Comparison of ENCODE assay signal across 28 mouse cellular contexts in genomic region chr2:74695383-74695782, GRCm38 (mm10). TPM values are rescaled to one million over a fixed set of nuclear protein-coding genes. Genes with fewer than 3 reads are reported as not detected.
DNase-seq lines count a peak whose midpoint lies in the region; ATAC-seq and TF ChIP-seq lines count a peak whose summit lies in the region.
"Had no signal": no experiment of that assay in that cellular context is flagged by ENCODE, and none has a peak within 500 bp of the region (broad histone marks: within the 10 kb centered on the region; RNA-seq: fewer than 3 reads in every experiment).

No protein-coding gene starts in this region.

- peaks cover 27% of the 10 kb centered on the region; the same call in 1 of the 2 replicates for H3K4me1 ChIP-seq in kidney, embryonic 14.5 days (ENCODE audit: control insufficient read depth, insufficient read depth, low read length)
- H3K4me1 ChIP-seq in embryonic facial prominence, embryonic 10.5 days = peaks cover 21% of the 10 kb centered on the region
- peaks cover 68% of the 10 kb centered on the region for H3K4me1 ChIP-seq in limb, embryonic 10.5 days
- peaks cover 54% of the 10 kb centered on the region for H3K4me1 ChIP-seq in neural tube, embryonic 13.5 days (replicated peaks)
- H3K4me1 ChIP-seq in cerebellum, adult 2 months (ENCODE audit: control insufficient read depth, insufficient read depth, low read length) = no peaks in the 10 kb centered on the region

- no peak for ATAC-seq in kidney, embryonic 14.5 days (ENCODE audit: low FRiP score, low TSS enrichment)
- ATAC-seq in neural tube, embryonic 13.5 days (ENCODE audit: low read depth) = no peak
- ATAC-seq: activated CD4-positive, CD25-positive, alpha-beta regulatory T cell, adult 4 months; forebrain, embryonic 16.5 days; midbrain, embryonic 16.5 days had no signal

- DNase-seq in kidney, postnatal 14 days = no peak
- DNase-seq in embryonic facial prominence, embryonic 10.5 days (ENCODE audit: low spot score) = peak; percentile 17
- DNase-seq in limb, embryonic 10.5 days (ENCODE audit: low spot score) = peak; percentile 48
- DNase-seq in testis, postnatal 10 days (ENCODE audit: low spot score) = no peak
- DNase-seq in cerebellum, adult 2 months = no peak
- DNase-seq: adrenal gland, postnatal 10 days; cerebellum, adult 18-20 months; cerebellum, postnatal 36 days; embryo, embryonic 11 days; gastrocnemius, postnatal 10 days; kidney, postnatal 10 days; liver; right cerebral cortex, postnatal 4 days; thymus, postnatal 25 days had no signal

- peak overlapping the region; percentile 85; the same call in 1 of the 2 replicates for H3K4me3 ChIP-seq in kidney, embryonic 14.5 days (ENCODE audit: low read length)
- H3K4me3 ChIP-seq in embryonic facial prominence, embryonic 10.5 days = no peak overlapping the region
- peak overlapping the region; percentile 80 for H3K4me3 ChIP-seq in limb, embryonic 10.5 days
- peak overlapping the region; percentile 61 for H3K4me3 ChIP-seq in neural tube, embryonic 13.5 days
- no peak overlapping the region for H3K4me3 ChIP-seq in cerebellum, adult 2 months (replicated peaks; ENCODE audit: insufficient read depth, low read depth, low read length)
- H3K4me3 ChIP-seq: hindbrain, embryonic 12.5 days; layer of hippocampus, adult 2 months had no signal

- TF ChIP-seq CTCF in cerebellum, adult 2 months (IDR thresholded peaks at IDR 0.05; ENCODE audit: borderline replicate concordance, insufficient read depth, low read depth, low read length) = no peak

- H3K9ac ChIP-seq in kidney, embryonic 14.5 days (ENCODE audit: low read depth, low read length) = peak overlapping the region; percentile 99
- peak overlapping the region; percentile 96 for H3K9ac ChIP-seq in neural tube, embryonic 13.5 days
- H3K9ac ChIP-seq: hindbrain, embryonic 12.5 days had no signal

- peak overlapping the region; percentile 99; the same call in 1 of the 2 replicates for H3K27ac ChIP-seq in kidney, embryonic 14.5 days (ENCODE audit: low read depth, low read length)
- no peak overlapping the region for H3K27ac ChIP-seq in embryonic facial prominence, embryonic 10.5 days (replicated peaks)
- H3K27ac ChIP-seq in limb, embryonic 10.5 days = peak overlapping the region; percentile 99
- peak overlapping the region; percentile 95 for H3K27ac ChIP-seq in neural tube, embryonic 13.5 days (replicated peaks)
- H3K27ac ChIP-seq in cerebellum, adult 2 months (ENCODE audit: insufficient read depth, low read length) = no peak overlapping the region
- H3K27ac ChIP-seq: hindbrain, embryonic 12.5 days; layer of hippocampus, adult 2 months; macrophage had no signal

- peak overlapping the region; percentile 85 for H3K4me2 ChIP-seq in kidney, embryonic 14.5 days (replicated peaks; ENCODE audit: low read depth, low read length)
- peak overlapping the region; percentile 67 for H3K4me2 ChIP-seq in neural tube, embryonic 13.5 days
- H3K4me2 ChIP-seq: hindbrain, embryonic 12.5 days had no signal

- WGBS in kidney, embryonic 14.5 days = 32% methylated on average over 1 of the region's 1 CpGs
- 3% methylated on average over 1 of the region's 1 CpGs for WGBS in embryonic facial prominence, embryonic 10.5 days
- 13% methylated on average over 1 of the region's 1 CpGs for WGBS in limb, embryonic 10.5 days
- WGBS in neural tube, embryonic 13.5 days = 0% methylated on average over 1 of the region's 1 CpGs
- WGBS in cerebellum, adult 2 months = 15% methylated on average over 1 of the region's 1 CpGs

- H3K27me3 ChIP-seq in kidney, embryonic 14.5 days (ENCODE audit: control insufficient read depth, insufficient read depth, low read length) = peaks cover 7% of the 10 kb centered on the region; the same call in 1 of the 2 replicates
- peaks cover 100% of the 10 kb centered on the region for H3K27me3 ChIP-seq in embryonic facial prominence, embryonic 10.5 days (replicated peaks; ENCODE audit: low read depth, poor library complexity, severe bottlenecking)
- H3K27me3 ChIP-seq in limb, embryonic 10.5 days (ENCODE audit: low read depth, poor library complexity, severe bottlenecking) = peaks cover 69% of the 10 kb centered on the region
- peaks cover 82% of the 10 kb centered on the region for H3K27me3 ChIP-seq in neural tube, embryonic 13.5 days
- H3K27me3 ChIP-seq in cerebellum, adult 2 months (ENCODE audit: control insufficient read depth, insufficient read depth, low read length) = peaks cover 28% of the 10 kb centered on the region; the same call in 1 of the 2 replicates

- peaks cover 8% of the 10 kb centered on the region; the same call in 1 of the 2 replicates for H3K36me3 ChIP-seq in kidney, embryonic 14.5 days (ENCODE audit: control insufficient read depth, insufficient read depth, low read length)
- H3K36me3 ChIP-seq in embryonic facial prominence, embryonic 10.5 days (replicated peaks) = no peaks in the 10 kb centered on the region
- peaks cover 24% of the 10 kb centered on the region for H3K36me3 ChIP-seq in limb, embryonic 10.5 days
- no peaks in the 10 kb centered on the region for H3K36me3 ChIP-seq in neural tube, embryonic 13.5 days
- H3K36me3 ChIP-seq: hindbrain, embryonic 12.5 days had no signal

- H3K9me3 ChIP-seq in kidney, embryonic 14.5 days (ENCODE audit: control insufficient read depth, low read length) = no peaks in the 10 kb centered on the region
- H3K9me3 ChIP-seq in embryonic facial prominence, embryonic 10.5 days = no peaks in the 10 kb centered on the region
- no peaks in the 10 kb centered on the region for H3K9me3 ChIP-seq in limb, embryonic 10.5 days (replicated peaks)
- H3K9me3 ChIP-seq in neural tube, embryonic 13.5 days = no peaks in the 10 kb centered on the region

- TF ChIP-seq POLR2A in cerebellum, adult 2 months (IDR thresholded peaks at IDR 0.05; ENCODE audit: borderline replicate concordance, insufficient read depth, low read length) = no peak

RNA-seq across cellular contexts. Expression of gene Hoxd9, which starts 2.1 kb away (rescaled TPM):
- 36.2 and 47.9 TPM in 2 replicates for polyA plus RNA-seq in kidney, embryonic 14.5 days (2014; fragmentation: Nextera tagmentation; extraction: Ambion mirVana)
- not detected in 2 replicates for polyA plus RNA-seq in embryonic facial prominence, embryonic 10.5 days (2016; fragmentation: Nextera tagmentation; extraction: Ambion mirVana)
- polyA plus RNA-seq in limb, embryonic 10.5 days (2016; fragmentation: Nextera tagmentation; extraction: Ambion mirVana) = 38.0 and 52.3 TPM in 2 replicates
- 27.7 and 42.7 TPM in 2 replicates for polyA plus RNA-seq in neural tube, embryonic 13.5 days (2015; fragmentation: Nextera tagmentation; extraction: Ambion mirVana)
- not detected in 2 replicates for polyA plus RNA-seq in cerebellum, adult 2 months (2012; rRNA removed)
- polyA plus RNA-seq: activated CD4-positive, CD25-positive, alpha-beta regulatory T cell, adult 4 months; C2C12; forebrain, embryonic 16.5 days; hindbrain, embryonic 12.5 days; liver, embryonic 16.5 days; macrophage; midbrain, embryonic 16.5 days had no signal

RNA-seq across cellular contexts. Expression of gene Hoxd10, which starts 3.7 kb away (rescaled TPM):
- 45.1 and 45.9 TPM in 2 replicates for polyA plus RNA-seq in kidney, embryonic 14.5 days (2014; fragmentation: Nextera tagmentation; extraction: Ambion mirVana)
- polyA plus RNA-seq in embryonic facial prominence, embryonic 10.5 days (2016; fragmentation: Nextera tagmentation; extraction: Ambion mirVana) = not detected in 2 replicates
- polyA plus RNA-seq in limb, embryonic 10.5 days (2016; fragmentation: Nextera tagmentation; extraction: Ambion mirVana) = 51.1 and 68.0 TPM in 2 replicates
- polyA plus RNA-seq in neural tube, embryonic 13.5 days (2015; fragmentation: Nextera tagmentation; extraction: Ambion mirVana) = 87.2 and 132 TPM in 2 replicates
- polyA plus RNA-seq in cerebellum, adult 2 months (2012; rRNA removed) = not detected in 2 replicates
- polyA plus RNA-seq: activated CD4-positive, CD25-positive, alpha-beta regulatory T cell, adult 4 months; C2C12; forebrain, embryonic 16.5 days; heart, embryonic 14.5 days; hindbrain, embryonic 12.5 days; liver, embryonic 16.5 days; macrophage; midbrain, embryonic 16.5 days; stomach, embryonic 14.5 days had no signal

RNA-seq across cellular contexts. Expression of gene Hoxd8, which starts 9.0 kb away (rescaled TPM):
- polyA plus RNA-seq in kidney, embryonic 14.5 days (2014; fragmentation: Nextera tagmentation; extraction: Ambion mirVana) = 45.0 and 45.2 TPM in 2 replicates
- not detected in 2 replicates for polyA plus RNA-seq in embryonic facial prominence, embryonic 10.5 days (2016; fragmentation: Nextera tagmentation; extraction: Ambion mirVana)
- 11.6 and 17.4 TPM in 2 replicates for polyA plus RNA-seq in limb, embryonic 10.5 days (2016; fragmentation: Nextera tagmentation; extraction: Ambion mirVana)
- polyA plus RNA-seq in neural tube, embryonic 13.5 days (2015; fragmentation: Nextera tagmentation; extraction: Ambion mirVana) = 17.4 and 22.8 TPM in 2 replicates
- polyA plus RNA-seq in cerebellum, adult 2 months (2012; rRNA removed) = 0.05 TPM in 1 of 2 replicates, not detected in the other
- polyA plus RNA-seq: activated CD4-positive, CD25-positive, alpha-beta regulatory T cell, adult 4 months; C2C12; forebrain, embryonic 16.5 days; macrophage; midbrain, embryonic 16.5 days had no signal

RNA-seq across cellular contexts. Expression of gene Hoxd11, which starts 16.0 kb away (rescaled TPM):
- 54.5 and 56.2 TPM in 2 replicates for polyA plus RNA-seq in kidney, embryonic 14.5 days (2014; fragmentation: Nextera tagmentation; extraction: Ambion mirVana)
- not detected in 2 replicates for polyA plus RNA-seq in embryonic facial prominence, embryonic 10.5 days (2016; fragmentation: Nextera tagmentation; extraction: Ambion mirVana)
- 31.0 and 34.6 TPM in 2 replicates for polyA plus RNA-seq in limb, embryonic 10.5 days (2016; fragmentation: Nextera tagmentation; extraction: Ambion mirVana)
- 4.0 and 6.5 TPM in 2 replicates for polyA plus RNA-seq in neural tube, embryonic 13.5 days (2015; fragmentation: Nextera tagmentation; extraction: Ambion mirVana)
- not detected in 2 replicates for polyA plus RNA-seq in cerebellum, adult 2 months (2012; rRNA removed)
- polyA plus RNA-seq: activated CD4-positive, CD25-positive, alpha-beta regulatory T cell, adult 4 months; C2C12; embryonic facial prominence, embryonic 14.5 days; forebrain, embryonic 16.5 days; heart, embryonic 14.5 days; hindbrain, embryonic 12.5 days; liver, embryonic 16.5 days; lung, embryonic 16.5 days; macrophage; midbrain, embryonic 16.5 days; stomach, embryonic 14.5 days had no signal

RNA-seq across cellular contexts. Expression of gene Hoxd3, which starts 16.3 kb away (rescaled TPM):
- 12.3 and 12.6 TPM in 2 replicates for polyA plus RNA-seq in kidney, embryonic 14.5 days (2014; fragmentation: Nextera tagmentation; extraction: Ambion mirVana)
- 1.7 and 6.9 TPM in 2 replicates for polyA plus RNA-seq in embryonic facial prominence, embryonic 10.5 days (2016; fragmentation: Nextera tagmentation; extraction: Ambion mirVana)
- polyA plus RNA-seq in limb, embryonic 10.5 days (2016; fragmentation: Nextera tagmentation; extraction: Ambion mirVana) = 1.4 and 3.0 TPM in 2 replicates
- polyA plus RNA-seq in neural tube, embryonic 13.5 days (2015; fragmentation: Nextera tagmentation; extraction: Ambion mirVana) = 24.2 and 33.8 TPM in 2 replicates
- polyA plus RNA-seq in cerebellum, adult 2 months (2012; rRNA removed) = 5.4 and 5.7 TPM in 2 replicates
- polyA plus RNA-seq: activated CD4-positive, CD25-positive, alpha-beta regulatory T cell, adult 4 months; C2C12; forebrain, embryonic 16.5 days; macrophage; midbrain, embryonic 16.5 days had no signal

Comparison
In these comparisons a context has a peak if more than half of its experiments do, and no peak if none do; other contexts are left out.
1. H3K27ac ChIP-seq: peak in kidney, embryonic 14.5 days (single experiment), limb, embryonic 10.5 days (single experiment) and neural tube, embryonic 13.5 days (single experiment); none in embryonic facial prominence, embryonic 10.5 days (single experiment) and cerebellum, adult 2 months (single experiment).
2. H3K4me3 ChIP-seq: peak in kidney, embryonic 14.5 days (single experiment), limb, embryonic 10.5 days (single experiment) and neural tube, embryonic 13.5 days (single experiment); none in embryonic facial prominence, embryonic 10.5 days (single experiment) and cerebellum, adult 2 months (single experiment).
3. DNase-seq: peak in embryonic facial prominence, embryonic 10.5 days (single experiment) and limb, embryonic 10.5 days (single experiment); none in kidney, postnatal 14 days (single experiment), testis, postnatal 10 days (single experiment) and cerebellum, adult 2 months (0 of 2).
4. RNA of gene Hoxd9, which starts 2.1 kb away (polyA plus RNA-seq): 27.7 to 42.7 TPM in neural tube, embryonic 13.5 days, 38.0 to 52.3 TPM in limb, embryonic 10.5 days and 36.2 to 47.9 TPM in kidney, embryonic 14.5 days; not detected in embryonic facial prominence, embryonic 10.5 days and not detected in cerebellum, adult 2 months; every median in the first group is over 10 times any median in the second.
5. RNA of gene Hoxd10, which starts 3.7 kb away (polyA plus RNA-seq): 87.2 to 132 TPM in neural tube, embryonic 13.5 days, 51.1 to 68.0 TPM in limb, embryonic 10.5 days and 45.1 to 45.9 TPM in kidney, embryonic 14.5 days; not detected in embryonic facial prominence, embryonic 10.5 days and not detected in cerebellum, adult 2 months; every median in the first group is over 10 times any median in the second.
6. RNA of gene Hoxd8, which starts 9.0 kb away (polyA plus RNA-seq): 45.0 to 45.2 TPM in kidney, embryonic 14.5 days, 17.4 to 22.8 TPM in neural tube, embryonic 13.5 days and 11.6 to 17.4 TPM in limb, embryonic 10.5 days; not detected in embryonic facial prominence, embryonic 10.5 days and 0.05 TPM in cerebellum, adult 2 months; every median in the first group is over 10 times any median in the second.